Mouse (Mus musculus) kidney, postnatal 10 days (tissue): ENCODE data around the gene Cyb5rl.

Experiments used
- DNase-seq: peaks from one replicate; pipeline ENCODE4 v3.0.0; 2021; ENCODE audit warnings: mixed read lengths

The Cyb5rl gene

GRCm38 (mm10) chr4:107117741-107118385 is 51.1 kb downstream of the Cyb5rl start:
- no peak for DNase-seq

- DNase-seq = peak; percentile 27
These were observed 52.3 kb downstream of the Cyb5rl start for GRCm38 (mm10) chr4:107119056-107119455.

- no peak for DNase-seq
These were observed 53.9 kb downstream of the Cyb5rl start for GRCm38 (mm10) chr4:107120676-107121075.

GRCm38 (mm10) chr4:107121165-107121943 is 54.6 kb downstream of the Cyb5rl start:
- peak; percentile 73 for DNase-seq

GRCm38 (mm10) chr4:107124376-107124775 is 57.6 kb downstream of the Cyb5rl start:
- DNase-seq = no peak

GRCm38 (mm10) chr4:107125101-107125500 is 58.3 kb downstream of the Cyb5rl start:
- DNase-seq = no peak

- DNase-seq = no peak
These were observed 59.6 kb downstream of the Cyb5rl start for GRCm38 (mm10) chr4:107126389-107126788.

- no peak for DNase-seq
These were observed 60.2 kb downstream of the Cyb5rl start for GRCm38 (mm10) chr4:107126891-107127524.

- DNase-seq = no peak
These were observed 61.3 kb downstream of the Cyb5rl start for GRCm38 (mm10) chr4:107127901-107128669.

GRCm38 (mm10) chr4:107129373-107129772 is 62.6 kb downstream of the Cyb5rl start:
- DNase-seq = no peak

GRCm38 (mm10) chr4:107130534-107130933 is 63.7 kb downstream of the Cyb5rl start:
- peak; percentile 63 for DNase-seq

- DNase-seq = no peak
These were observed 68.1 kb downstream of the Cyb5rl start for GRCm38 (mm10) chr4:107134891-107135290.

GRCm38 (mm10) chr4:107135663-107136062 is 68.9 kb downstream of the Cyb5rl start:
- no peak for DNase-seq

- DNase-seq = peak; percentile 32
These were observed 69.7 kb downstream of the Cyb5rl start for GRCm38 (mm10) chr4:107136531-107136930.
